Mouse (Mus musculus): Measurements from ENCODE around the gene Tek.
A peak's percentile ranks its signal among the peaks of the same experiment; 100 is the strongest.
"Not testable (repeated sequence)": the region's sequence is repeated elsewhere in the genome, so short reads cannot be mapped to it uniquely, and the experiment has no call there.

Tek gene

GRCm38 (mm10) chr4:94738838-94739731 lies at the start of gene Tek:
Tek (plus strand) TSS chr4:94739289.
- DNase-seq, result no peak

- not testable (repeated sequence) for DNase-seq
These were observed 49.3 kb upstream of the Tek start for GRCm38 (mm10) chr4:94689804-94690203.

- DNase-seq, result no peak
These were observed 48.0 kb upstream of the Tek start for GRCm38 (mm10) chr4:94691078-94691477.

- no peak for DNase-seq
These were observed 46.9 kb upstream of the Tek start for GRCm38 (mm10) chr4:94692175-94692574.

GRCm38 (mm10) chr4:94696368-94696767 lies 42.7 kb upstream of the Tek start:
- DNase-seq, result no peak

- no peak for DNase-seq
These were observed 28.1 kb upstream of the Tek start for GRCm38 (mm10) chr4:94711002-94711401.

- no peak for DNase-seq
These were observed 27.7 kb upstream of the Tek start for GRCm38 (mm10) chr4:94711426-94711825.

- no peak for DNase-seq
These were observed 25.3 kb upstream of the Tek start for GRCm38 (mm10) chr4:94713741-94714140.

- DNase-seq, result no peak
These were observed 23.9 kb upstream of the Tek start for GRCm38 (mm10) chr4:94715166-94715565.

GRCm38 (mm10) chr4:94725799-94726198 lies 13.3 kb upstream of the Tek start:
- no peak for DNase-seq

GRCm38 (mm10) chr4:94732721-94733120 lies 6.4 kb upstream of the Tek start:
- no peak for DNase-seq

GRCm38 (mm10) chr4:94737326-94738295 lies 1.5 kb upstream of the Tek start:
- no peak for DNase-seq

- DNase-seq, result no peak
These were observed 2.7 kb downstream of the Tek start for GRCm38 (mm10) chr4:94741824-94742223.

- DNase-seq, result peak; percentile 32
These were observed 6.7 kb downstream of the Tek start for GRCm38 (mm10) chr4:94745749-94746148.

GRCm38 (mm10) chr4:94746387-94746811 lies 7.3 kb downstream of the Tek start:
- peak; percentile 45 for DNase-seq

- DNase-seq, result no peak
These were observed 8.2 kb downstream of the Tek start for GRCm38 (mm10) chr4:94747338-94747737.

- no peak for DNase-seq
These were observed 13.4 kb downstream of the Tek start for GRCm38 (mm10) chr4:94752512-94752911.

- DNase-seq, result no peak
These were observed 26.1 kb downstream of the Tek start for GRCm38 (mm10) chr4:94765217-94765616.

GRCm38 (mm10) chr4:94766176-94766575 lies 27.1 kb downstream of the Tek start:
- no peak for DNase-seq

- DNase-seq, result no peak
These were observed 29.5 kb downstream of the Tek start for GRCm38 (mm10) chr4:94768624-94769023.

- no peak for DNase-seq
These were observed 42.0 kb downstream of the Tek start for GRCm38 (mm10) chr4:94781043-94781442.

GRCm38 (mm10) chr4:94785921-94786320 lies 46.8 kb downstream of the Tek start:
- no peak for DNase-seq

GRCm38 (mm10) chr4:94803187-94803586 lies 64.1 kb downstream of the Tek start:
- DNase-seq, result no peak

- DNase-seq, result no peak
These were observed 71.5 kb downstream of the Tek start for GRCm38 (mm10) chr4:94810616-94811015.

All from kidney, adult 18-20 months (tissue).